Mouse (Mus musculus): ENCODE results near the gene Efs. TPM values are rescaled to one million over a fixed set of nuclear protein-coding genes. Genes with fewer than 3 reads are reported as not detected.

Gene Efs
- polyA plus RNA-seq, 1 experiment: 0.16 TPM

GRCm38 (mm10) chr14:54894296-54895151 is 31.4 kb downstream of the Efs start:
- Histone ChIP-seq H3K4me3 (ENCODE audit: insufficient read depth, poor library complexity, severe bottlenecking) (peak overlapping the region; percentile 79), H3ac (ENCODE audit: control insufficient read depth, insufficient read length, low read depth) (peak overlapping the region; percentile 83), H3K79me2 (ENCODE audit: control insufficient read depth, insufficient read depth) (peaks cover 33% of the 10 kb centered on the region), H3K27me3 (ENCODE audit: control insufficient read depth, insufficient read depth, insufficient read length) (no peaks in the 10 kb centered on the region), H3K79me3 (ENCODE audit: low read depth) (peaks cover 25% of the 10 kb centered on the region), H3K36me3 (ENCODE audit: control insufficient read depth, insufficient read depth) (peaks cover 34% of the 10 kb centered on the region)
- no peak for TF ChIP-seq CEBPB (IDR thresholded peaks at IDR 0.05; ENCODE audit: low read depth)
- no peak for TF ChIP-seq FOSL1 (IDR thresholded peaks at IDR 0.05; ENCODE audit: insufficient read depth, low read length, poor library complexity, severe bottlenecking)
- no peak for TF ChIP-seq USF1 (IDR thresholded peaks at IDR 0.05; ENCODE audit: low read depth)
- no peak for TF ChIP-seq CTCF (IDR thresholded peaks at IDR 0.05; ENCODE audit: control insufficient read depth, insufficient read depth, insufficient read length)
- TF ChIP-seq MAX (IDR thresholded peaks at IDR 0.05): no peak
- no peak for TF ChIP-seq MYOD1 (IDR thresholded peaks at IDR 0.05; ENCODE audit: control insufficient read depth, insufficient read length, low read depth)
- TF ChIP-seq MYOG (IDR thresholded peaks at IDR 0.05; ENCODE audit: control insufficient read depth, extremely low read depth, insufficient read length): no peak

GRCm38 (mm10) chr14:54893651-54894181 is 32.2 kb downstream of the Efs start:
- H3K4me3 ChIP-seq (ENCODE audit: insufficient read depth, poor library complexity, severe bottlenecking): peak overlapping the region; percentile 79
- peaks cover 25% of the 10 kb centered on the region for H3K79me3 ChIP-seq (ENCODE audit: low read depth)
- peaks cover 29% of the 10 kb centered on the region for H3K36me3 ChIP-seq (ENCODE audit: control insufficient read depth, insufficient read depth)
- no peak overlapping the region for H3ac ChIP-seq (ENCODE audit: control insufficient read depth, insufficient read length, low read depth)
- H3K79me2 ChIP-seq (ENCODE audit: control insufficient read depth, insufficient read depth): peaks cover 33% of the 10 kb centered on the region
- no peak for TF ChIP-seq MYOG (IDR thresholded peaks at IDR 0.05; ENCODE audit: control insufficient read depth, extremely low read depth, insufficient read length)
- TF ChIP-seq CEBPB (IDR thresholded peaks at IDR 0.05; ENCODE audit: low read depth): no peak
- no peak for TF ChIP-seq CTCF (IDR thresholded peaks at IDR 0.05; ENCODE audit: control insufficient read depth, insufficient read depth, insufficient read length)
- TF ChIP-seq FOSL1 (IDR thresholded peaks at IDR 0.05; ENCODE audit: insufficient read depth, low read length, poor library complexity, severe bottlenecking): no peak
- TF ChIP-seq USF1 (IDR thresholded peaks at IDR 0.05; ENCODE audit: low read depth): no peak
- TF ChIP-seq MAX (IDR thresholded peaks at IDR 0.05): peak; percentile 10
- no peak for TF ChIP-seq MYOD1 (IDR thresholded peaks at IDR 0.05; ENCODE audit: control insufficient read depth, insufficient read length, low read depth)
- H3K27me3 ChIP-seq (ENCODE audit: control insufficient read depth, insufficient read depth, insufficient read length): no peaks in the 10 kb centered on the region

- H3K79me3 ChIP-seq (ENCODE audit: low read depth): peaks cover 25% of the 10 kb centered on the region
- peak within 1 kb of the TSS; percentile 12 for H3K4me3 ChIP-seq (ENCODE audit: insufficient read depth, poor library complexity, severe bottlenecking)
- H3K27me3 ChIP-seq (ENCODE audit: control insufficient read depth, insufficient read depth, insufficient read length): no peaks in the 10 kb centered on the region
- H3K79me2 ChIP-seq (ENCODE audit: control insufficient read depth, insufficient read depth): peaks cover 31% of the 10 kb centered on the region
- TF ChIP-seq USF1 (IDR thresholded peaks at IDR 0.05; ENCODE audit: low read depth) (no peak), FOSL1 (IDR thresholded peaks at IDR 0.05; ENCODE audit: insufficient read depth, low read length, poor library complexity, severe bottlenecking) (no peak), MYOG (IDR thresholded peaks at IDR 0.05; ENCODE audit: control insufficient read depth, extremely low read depth, insufficient read length) (no peak), MAX (IDR thresholded peaks at IDR 0.05) (no peak), CTCF (IDR thresholded peaks at IDR 0.05; ENCODE audit: control insufficient read depth, insufficient read depth, insufficient read length) (no peak), CEBPB (IDR thresholded peaks at IDR 0.05; ENCODE audit: low read depth) (no peak), MYOD1 (IDR thresholded peaks at IDR 0.05; ENCODE audit: control insufficient read depth, insufficient read length, low read depth) (no peak)
- H3K36me3 ChIP-seq (ENCODE audit: control insufficient read depth, insufficient read depth): peaks cover 19% of the 10 kb centered on the region
- H3ac ChIP-seq (ENCODE audit: control insufficient read depth, insufficient read length, low read depth): no peak within 1 kb of the TSS
Measured at GRCm38 (mm10) chr14:54892200-54892599, 33.7 kb downstream of the Efs start, which contains the start of gene Pabpn1. Pabpn1 (plus strand) TSS chr14:54892500.

GRCm38 (mm10) chr14:54885309-54885708 is 40.6 kb downstream of the Efs start:
- no peak overlapping the region for H3ac ChIP-seq (ENCODE audit: control insufficient read depth, insufficient read length, low read depth)
- H3K4me3 ChIP-seq (ENCODE audit: insufficient read depth, poor library complexity, severe bottlenecking): no peak overlapping the region
- TF ChIP-seq CTCF (IDR thresholded peaks at IDR 0.05; ENCODE audit: control insufficient read depth, insufficient read depth, insufficient read length): no peak
- no peak for TF ChIP-seq MAX (IDR thresholded peaks at IDR 0.05)
- H3K79me2 ChIP-seq (ENCODE audit: control insufficient read depth, insufficient read depth): peaks cover 36% of the 10 kb centered on the region
- peaks cover 16% of the 10 kb centered on the region for H3K79me3 ChIP-seq (ENCODE audit: low read depth)
- no peaks in the 10 kb centered on the region for H3K27me3 ChIP-seq (ENCODE audit: control insufficient read depth, insufficient read depth, insufficient read length)
- peaks cover 13% of the 10 kb centered on the region for H3K36me3 ChIP-seq (ENCODE audit: control insufficient read depth, insufficient read depth)

- H3K79me2 ChIP-seq (ENCODE audit: control insufficient read depth, insufficient read depth): peaks cover 36% of the 10 kb centered on the region
- TF ChIP-seq FOSL1 (IDR thresholded peaks at IDR 0.05; ENCODE audit: insufficient read depth, low read length, poor library complexity, severe bottlenecking) (no peak), USF1 (IDR thresholded peaks at IDR 0.05; ENCODE audit: low read depth) (no peak), MYOG (IDR thresholded peaks at IDR 0.05; ENCODE audit: control insufficient read depth, extremely low read depth, insufficient read length) (no peak), MAX (IDR thresholded peaks at IDR 0.05) (no peak), CEBPB (IDR thresholded peaks at IDR 0.05; ENCODE audit: low read depth) (no peak), MYOD1 (IDR thresholded peaks at IDR 0.05; ENCODE audit: control insufficient read depth, insufficient read length, low read depth) (no peak), CTCF (IDR thresholded peaks at IDR 0.05; ENCODE audit: control insufficient read depth, insufficient read depth, insufficient read length) (no peak)
- H3ac ChIP-seq (ENCODE audit: control insufficient read depth, insufficient read length, low read depth): peak overlapping the region; percentile 82
- H3K79me3 ChIP-seq (ENCODE audit: low read depth): peaks cover 16% of the 10 kb centered on the region
- no peaks in the 10 kb centered on the region for H3K27me3 ChIP-seq (ENCODE audit: control insufficient read depth, insufficient read depth, insufficient read length)
- H3K4me3 ChIP-seq (ENCODE audit: insufficient read depth, poor library complexity, severe bottlenecking): peak overlapping the region; percentile 78
- H3K36me3 ChIP-seq (ENCODE audit: control insufficient read depth, insufficient read depth): peaks cover 13% of the 10 kb centered on the region
Measured at GRCm38 (mm10) chr14:54884022-54884712, 41.8 kb downstream of the Efs start.

All from C2C12 (cell line).